32 mouse cellular contexts compared by ENCODE assay signal in genomic region chr8:125738956-125739355, GRCm38 (mm10).
"Had no signal": no experiment of that assay in that cellular context is flagged by ENCODE, and none has a peak within 500 bp of the region (broad histone marks: within the 10 kb centered on the region; RNA-seq: fewer than 3 reads in every experiment).

No protein-coding gene starts in this region.

- H3K9me3 ChIP-seq: limb, embryonic 10.5 days; limb, embryonic 12.5 days; limb, embryonic 13.5 days; limb, embryonic 15.5 days; liver, embryonic 12.5 days; liver, embryonic 13.5 days; liver, embryonic 15.5 days; lung, embryonic 15.5 days; megakaryocyte, embryonic 14.5 days; midbrain, embryonic 10.5 days; midbrain, embryonic 12.5 days; midbrain, embryonic 13.5 days; midbrain, embryonic 15.5 days; neural tube, embryonic 12.5 days had no signal

- DNase-seq: left cerebral cortex, postnatal 4 days; liver; liver, embryonic 13.5 days; liver, postnatal 0 days; lung, adult 18-20 months; lung, adult 2 months; lung, embryonic 14.5 days; lung, postnatal 10 days; lung, postnatal 14 days; lung, postnatal 36 days; lung, postnatal 4 days; midbrain, embryonic 14.5 days had no signal

- ATAC-seq: liver, embryonic 12.5 days; liver, postnatal 0 days; lung, postnatal 0 days; midbrain, embryonic 13.5 days; midbrain, embryonic 15.5 days; midbrain, embryonic 16.5 days had no signal

- H3K27ac ChIP-seq: limb, embryonic 10.5 days; limb, embryonic 12.5 days; limb, embryonic 13.5 days; limb, embryonic 15.5 days; liver, embryonic 12.5 days; liver, embryonic 13.5 days; liver, embryonic 14.5 days; liver, embryonic 15.5 days; lung, embryonic 15.5 days; macrophage; midbrain, embryonic 10.5 days; midbrain, embryonic 12.5 days; midbrain, embryonic 13.5 days; midbrain, embryonic 15.5 days; neural tube, embryonic 12.5 days had no signal

- H3K36me3 ChIP-seq: limb, embryonic 12.5 days; limb, embryonic 13.5 days; liver, embryonic 15.5 days; lung, embryonic 15.5 days; midbrain, embryonic 10.5 days; midbrain, embryonic 12.5 days; midbrain, embryonic 13.5 days; midbrain, embryonic 15.5 days; neural tube, embryonic 12.5 days had no signal

- H3K4me3 ChIP-seq: limb, embryonic 10.5 days; limb, embryonic 12.5 days; limb, embryonic 13.5 days; limb, embryonic 15.5 days; liver, embryonic 12.5 days; liver, embryonic 13.5 days; liver, embryonic 15.5 days; lung, embryonic 15.5 days; megakaryocyte, embryonic 14.5 days; midbrain, embryonic 10.5 days; midbrain, embryonic 12.5 days; midbrain, embryonic 13.5 days; midbrain, embryonic 15.5 days; myocyte; neural tube, embryonic 12.5 days had no signal

- H3K4me2 ChIP-seq: limb, embryonic 12.5 days; limb, embryonic 13.5 days; limb, embryonic 15.5 days; liver, embryonic 11.5 days; liver, embryonic 12.5 days; liver, embryonic 13.5 days; liver, embryonic 15.5 days; lung, embryonic 14.5 days; lung, embryonic 15.5 days; midbrain, embryonic 11.5 days; midbrain, embryonic 12.5 days; midbrain, embryonic 13.5 days; midbrain, embryonic 15.5 days; neural tube, embryonic 12.5 days had no signal

- H3K9ac ChIP-seq: limb, embryonic 12.5 days; limb, embryonic 13.5 days; limb, embryonic 15.5 days; liver, embryonic 12.5 days; liver, embryonic 13.5 days; liver, embryonic 14.5 days; liver, embryonic 15.5 days; liver, postnatal 0 days; lung, embryonic 14.5 days; lung, embryonic 15.5 days; midbrain, embryonic 12.5 days; midbrain, embryonic 13.5 days; midbrain, embryonic 15.5 days; neural tube, embryonic 12.5 days had no signal

- H3K27me3 ChIP-seq: limb, embryonic 12.5 days; limb, embryonic 13.5 days; limb, embryonic 15.5 days; liver, embryonic 12.5 days; liver, embryonic 13.5 days; liver, embryonic 15.5 days; lung, embryonic 15.5 days; megakaryocyte, embryonic 14.5 days; midbrain, embryonic 12.5 days; midbrain, embryonic 13.5 days; midbrain, embryonic 15.5 days; neural tube, embryonic 12.5 days had no signal
